Mouse (Mus musculus) CH12.LX (cell line): ENCODE results near the gene Inhbe.

Source experiments
- CTCF ChIP-seq, 2 experiments: IDR thresholded peaks in 1 of 2; conservative IDR thresholded peaks in 1 of 2; 2 replicates each; pipeline ENCODE4 v1.5.1; 2011 to 2012; ENCODE audit warnings: low read depth in 2 of 2, low read length in 2 of 2, improper control_type of control experiment in 1 of 2, inconsistent platforms in 1 of 2, mild to moderate bottlenecking in 1 of 2, moderate library complexity in 1 of 2
- UBTF ChIP-seq: IDR thresholded peaks from 2 replicates; pipeline ENCODE4 v1.6.1; 2012; ENCODE audit warnings: low read depth, mild to moderate bottlenecking, inconsistent platforms, low read length, improper control_type of control experiment, moderate library complexity

GRCm38 (mm10) chr10:127377700-127378099 is 23.5 kb upstream of the Inhbe start:
- TF ChIP-seq UBTF (no peak), CTCF (conservative IDR thresholded peaks at IDR 0.05 in 1 of 2, IDR thresholded peaks at IDR 0.05 in 1 of 2; ENCODE audit: low read depth in 2 of 2, low read length in 2 of 2) (no peak)
